Mouse (Mus musculus): ENCODE results near the gene Gm28042.

Gm28042 gene

GRCm38 (mm10) chr2:120060651-120061050, 33.4 kb downstream of the Gm28042 start:
- peak; percentile 41 for DNase-seq

GRCm38 (mm10) chr2:120062248-120062647, 35.0 kb downstream of the Gm28042 start:
- no peak for DNase-seq

- no peak for DNase-seq
These were observed 37.3 kb downstream of the Gm28042 start for GRCm38 (mm10) chr2:120064639-120065038.

- DNase-seq: no peak
These were observed 38.0 kb downstream of the Gm28042 start for GRCm38 (mm10) chr2:120065243-120065642.

- no peak for DNase-seq
These were observed 38.9 kb downstream of the Gm28042 start for GRCm38 (mm10) chr2:120066224-120066623.

GRCm38 (mm10) chr2:120068555-120069465, 41.5 kb downstream of the Gm28042 start:
- DNase-seq: peak; percentile 57

GRCm38 (mm10) chr2:120069466-120069990, 42.2 kb downstream of the Gm28042 start:
- DNase-seq: no peak

- no peak for DNase-seq
These were observed 46.8 kb downstream of the Gm28042 start for GRCm38 (mm10) chr2:120074096-120074495.

- peak; percentile 73 for DNase-seq
These were observed 48.9 kb downstream of the Gm28042 start for GRCm38 (mm10) chr2:120076076-120076705.

- DNase-seq: no peak
These were observed 55.1 kb downstream of the Gm28042 start for GRCm38 (mm10) chr2:120082416-120082815.

- DNase-seq: peak; percentile 60
These were observed 57.5 kb downstream of the Gm28042 start for GRCm38 (mm10) chr2:120084593-120085361.

GRCm38 (mm10) chr2:120086038-120086437, 58.7 kb downstream of the Gm28042 start:
- DNase-seq: no peak

GRCm38 (mm10) chr2:120087391-120087790, 60.1 kb downstream of the Gm28042 start:
- DNase-seq: no peak

GRCm38 (mm10) chr2:120087897-120088296, 60.6 kb downstream of the Gm28042 start:
- no peak for DNase-seq

- no peak for DNase-seq
These were observed 63.7 kb downstream of the Gm28042 start for GRCm38 (mm10) chr2:120090979-120091378.

Data from kidney, postnatal 14 days (tissue).